Mouse (Mus musculus) layer of hippocampus, adult 9-11 months (tissue): ENCODE measurements around the gene Nenf.

Experiments
- DNase-seq: peaks from one replicate; pipeline ENCODE4 v3.0.0; 2022

The Nenf gene

DNA sequence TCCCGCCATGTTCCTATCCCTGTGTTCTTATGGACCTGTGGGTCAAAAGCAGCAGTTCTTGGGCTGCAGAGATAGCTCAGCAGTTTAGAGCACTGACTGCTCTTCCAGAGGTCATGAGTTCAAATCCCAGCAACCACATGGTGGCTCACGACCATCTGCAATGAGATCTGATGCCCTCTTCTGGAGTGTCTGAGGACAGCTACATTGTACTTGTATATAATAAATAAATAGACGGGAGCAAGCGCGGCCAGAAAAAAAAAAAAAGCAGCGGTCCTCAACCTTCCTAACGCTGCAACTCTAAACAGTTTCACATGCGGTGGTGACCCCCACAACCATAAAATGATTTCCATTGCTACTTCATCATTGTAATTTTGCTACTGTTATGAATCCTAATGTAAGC, 1.2 kb downstream of the Nenf start:
- DNase-seq: no peak

DNA sequence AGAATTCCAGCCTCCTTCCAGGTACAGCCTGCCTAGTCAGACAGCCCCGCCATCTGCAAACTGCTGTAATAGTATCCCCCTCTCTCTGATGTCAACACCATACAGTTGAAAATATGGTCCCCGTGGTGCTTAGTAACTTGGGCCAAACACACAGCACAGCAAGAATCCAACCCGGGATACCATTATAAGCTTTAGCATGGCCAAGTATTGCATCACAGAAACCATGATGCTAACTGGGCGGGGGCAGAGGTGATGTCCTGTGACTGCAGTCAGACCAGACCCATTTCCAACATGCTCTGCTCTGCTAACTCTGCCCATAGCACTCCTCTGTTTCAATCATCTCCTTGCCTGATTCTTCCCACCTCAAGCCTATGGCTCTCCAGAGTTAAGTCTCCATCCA, 4.1 kb downstream of the Nenf start:
- no peak for DNase-seq

DNA sequence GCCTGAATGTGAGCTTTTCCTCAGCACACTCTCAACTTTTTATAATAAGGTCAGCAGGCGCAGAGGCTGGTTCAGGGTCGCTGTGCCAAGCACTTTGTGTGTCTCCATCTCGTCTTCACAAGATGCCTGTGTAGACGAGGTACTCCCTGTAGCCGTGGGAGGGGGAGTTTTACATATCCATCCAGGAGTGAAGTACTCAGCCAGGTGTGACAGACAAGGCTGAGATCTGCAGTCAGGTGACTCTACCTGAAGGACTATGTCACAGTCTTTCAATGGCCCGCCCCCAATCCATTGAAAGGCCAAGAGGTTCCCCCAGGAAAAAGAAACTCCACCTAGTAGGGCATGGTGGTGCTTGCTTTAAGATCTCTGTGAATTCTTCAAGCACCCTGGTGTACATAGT, 4.8 kb downstream of the Nenf start:
- DNase-seq: no peak

DNA sequence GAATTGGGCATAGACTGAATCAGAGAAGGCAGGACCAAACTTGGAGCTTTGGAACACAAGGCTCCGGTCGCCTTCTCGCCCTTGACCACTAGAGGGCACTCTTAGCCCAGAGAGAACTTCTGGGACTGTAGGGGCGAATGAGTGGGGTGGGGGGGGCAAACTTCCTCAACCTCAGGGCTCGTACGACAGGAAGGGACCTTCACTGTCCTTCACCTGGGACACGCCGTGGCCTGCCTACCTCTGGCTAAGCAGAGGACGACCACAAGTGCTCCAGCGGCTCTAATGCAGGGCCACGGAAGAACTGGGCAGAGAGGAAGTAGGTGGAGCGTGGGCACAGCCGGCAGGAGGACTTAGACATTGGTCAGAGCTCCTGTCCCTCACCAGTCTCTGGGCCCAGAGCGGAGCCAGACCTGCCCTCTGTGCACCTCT, 5.5 kb downstream of the Nenf start:
- DNase-seq: peak; percentile 81

DNA sequence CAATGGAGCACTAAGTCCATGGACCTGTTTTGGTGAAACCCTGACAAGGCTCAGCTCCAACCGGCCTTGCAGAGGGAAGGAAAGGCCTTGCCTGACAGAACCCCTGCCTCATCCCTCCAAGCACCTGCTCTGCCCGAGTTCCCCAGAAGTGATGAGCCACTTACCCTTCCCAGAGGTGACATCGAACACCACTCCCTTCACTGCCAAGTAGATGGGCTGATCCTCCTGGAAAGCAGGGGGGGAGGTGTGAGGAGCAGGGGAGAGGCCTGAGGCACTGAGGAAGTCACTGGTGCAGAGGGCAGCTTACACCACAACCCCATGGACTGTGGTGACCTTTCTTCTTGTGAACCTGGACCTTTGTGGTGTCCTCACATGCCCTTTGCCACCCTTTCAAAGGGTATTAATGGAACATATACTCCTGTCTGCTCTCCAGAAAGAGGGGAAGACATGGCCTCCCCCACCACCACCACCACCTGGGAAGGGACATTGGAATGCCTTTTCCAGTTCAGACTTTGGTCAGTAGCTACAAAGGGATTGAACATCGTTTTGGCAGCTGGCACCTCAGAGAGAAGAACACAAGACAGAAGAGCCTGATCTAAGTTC, 6.6 kb downstream of the Nenf start:
- DNase-seq: no peak

DNA sequence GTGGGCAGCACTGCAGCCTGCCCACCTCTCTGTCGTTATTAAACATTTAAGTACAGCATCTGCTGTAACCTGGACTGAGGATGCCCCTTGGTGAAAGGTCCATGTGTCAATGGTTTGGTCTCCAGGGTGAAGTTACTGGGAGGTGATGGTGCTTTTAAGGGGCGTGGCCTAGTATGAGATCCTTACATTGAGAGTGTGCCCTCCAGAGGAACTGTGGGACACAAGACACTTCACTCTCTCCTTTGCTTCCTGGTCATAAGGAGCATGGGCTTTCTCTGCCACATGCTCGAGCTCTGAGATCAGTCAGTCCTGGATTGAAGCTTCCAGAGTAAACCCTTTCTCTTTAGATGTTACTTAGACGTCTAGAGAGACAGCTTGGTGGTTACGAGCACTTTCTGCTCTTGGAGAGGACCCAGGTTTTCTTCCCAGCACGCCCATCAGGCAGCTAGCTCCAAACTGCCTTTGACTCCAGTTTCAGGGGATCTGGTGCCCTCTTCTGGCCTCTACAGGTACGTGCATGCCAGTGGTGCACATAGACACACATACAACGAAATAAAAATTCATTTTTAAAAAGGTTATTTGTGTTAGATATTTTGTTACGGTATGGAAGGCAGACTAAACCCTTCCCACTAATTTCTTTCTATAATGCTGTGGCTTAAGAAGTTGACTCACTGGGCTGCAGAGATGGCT, 10.1 kb downstream of the Nenf start:
- no peak for DNase-seq

DNA sequence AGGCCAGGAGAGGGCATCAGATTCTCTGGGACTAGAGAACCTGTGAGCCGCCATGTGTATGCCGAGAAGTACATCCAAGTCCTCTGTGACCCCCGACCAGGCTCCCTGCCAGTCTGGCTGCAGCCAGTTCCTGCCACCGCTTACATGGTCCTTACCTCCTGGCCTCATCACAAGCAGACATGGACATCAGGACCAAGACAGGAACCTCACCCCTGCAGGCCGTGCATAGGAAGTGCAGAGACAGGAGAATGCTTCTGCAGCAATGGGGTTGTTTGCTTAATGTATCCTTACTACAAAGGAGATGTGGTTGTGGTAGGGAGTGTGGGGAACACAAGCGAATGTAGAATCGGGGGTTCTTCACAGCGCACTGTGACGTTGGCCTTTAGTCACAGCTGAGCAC, 11.7 kb downstream of the Nenf start:
- DNase-seq: no peak

DNA sequence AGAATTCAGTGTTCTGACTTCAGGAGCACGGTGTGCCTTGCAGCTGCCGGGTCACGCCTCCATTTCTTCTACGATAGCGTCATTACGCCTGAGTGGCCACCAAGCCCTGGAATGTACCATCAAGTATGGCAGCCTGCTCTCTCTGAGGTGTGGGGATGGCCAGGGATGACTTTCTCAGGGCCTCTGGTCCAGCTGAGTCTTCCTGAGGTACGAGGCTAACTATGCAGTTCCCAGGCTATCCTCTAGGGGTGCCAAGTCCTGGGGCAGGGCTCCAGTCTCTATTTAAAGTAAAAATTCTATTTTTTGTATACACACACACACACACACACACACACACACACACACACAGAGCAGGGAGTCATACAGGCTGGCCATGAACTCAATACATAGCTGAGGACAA, 12.4 kb downstream of the Nenf start:
- DNase-seq: no peak

DNA sequence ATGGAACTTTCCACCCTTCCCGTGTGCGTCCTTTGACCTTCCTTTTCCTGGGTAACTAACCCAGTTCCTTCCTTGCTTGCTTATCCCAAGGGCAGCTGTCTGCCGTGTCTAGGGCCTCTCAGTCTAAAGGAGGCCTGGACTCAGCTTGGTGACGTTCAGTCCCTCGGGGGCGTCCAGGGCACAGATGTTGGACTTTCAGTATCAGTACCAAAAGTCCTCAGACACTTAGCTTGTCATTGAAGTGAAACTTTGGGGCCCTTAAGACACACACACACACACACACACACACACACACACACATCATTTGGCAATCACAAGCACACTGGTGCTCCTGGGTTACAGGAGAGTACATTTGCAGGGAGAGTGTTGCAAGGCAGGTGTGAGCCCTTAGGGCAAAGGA, 13.8 kb downstream of the Nenf start:
- DNase-seq: no peak

DNA sequence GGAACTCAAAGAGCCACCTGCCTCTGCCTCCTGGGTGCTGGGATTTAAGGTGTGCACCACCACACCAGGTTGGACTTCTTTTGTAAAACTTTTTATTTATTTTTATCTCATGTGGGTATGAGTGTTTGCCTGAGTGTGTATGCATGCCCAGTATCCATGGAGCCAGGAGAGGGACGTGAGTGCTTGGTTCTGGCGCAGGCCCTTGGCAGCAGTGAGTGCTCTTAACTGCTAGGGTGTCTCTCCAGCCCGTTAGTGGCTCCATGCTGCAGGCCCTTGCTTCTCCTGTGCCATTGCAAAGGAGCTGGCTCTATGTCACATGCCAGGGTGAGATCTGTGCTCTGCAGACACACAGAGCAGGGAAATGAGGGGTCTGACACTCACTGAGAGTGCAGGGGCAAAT, 14.3 kb downstream of the Nenf start:
- no peak for DNase-seq

DNA sequence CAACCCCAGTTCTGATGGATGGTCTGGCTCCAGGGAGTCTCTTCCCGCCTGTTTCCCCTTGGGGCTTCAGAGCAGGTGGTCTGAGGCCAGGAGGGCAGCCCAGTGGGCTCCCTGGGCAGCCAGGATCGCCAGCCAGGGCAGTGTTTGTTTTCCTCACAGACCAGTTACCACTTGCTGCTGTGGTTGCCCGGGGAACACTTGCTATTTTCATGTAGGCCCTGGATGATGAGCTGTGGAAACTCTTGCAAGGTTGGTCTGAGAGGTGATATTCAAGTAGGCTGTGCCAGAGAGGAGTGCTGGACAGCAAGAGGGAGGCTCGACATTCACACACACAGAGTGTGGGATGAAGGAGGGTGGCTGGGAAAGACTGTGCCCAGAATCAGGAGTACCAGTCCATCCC, 16.1 kb downstream of the Nenf start:
- no peak for DNase-seq

DNA sequence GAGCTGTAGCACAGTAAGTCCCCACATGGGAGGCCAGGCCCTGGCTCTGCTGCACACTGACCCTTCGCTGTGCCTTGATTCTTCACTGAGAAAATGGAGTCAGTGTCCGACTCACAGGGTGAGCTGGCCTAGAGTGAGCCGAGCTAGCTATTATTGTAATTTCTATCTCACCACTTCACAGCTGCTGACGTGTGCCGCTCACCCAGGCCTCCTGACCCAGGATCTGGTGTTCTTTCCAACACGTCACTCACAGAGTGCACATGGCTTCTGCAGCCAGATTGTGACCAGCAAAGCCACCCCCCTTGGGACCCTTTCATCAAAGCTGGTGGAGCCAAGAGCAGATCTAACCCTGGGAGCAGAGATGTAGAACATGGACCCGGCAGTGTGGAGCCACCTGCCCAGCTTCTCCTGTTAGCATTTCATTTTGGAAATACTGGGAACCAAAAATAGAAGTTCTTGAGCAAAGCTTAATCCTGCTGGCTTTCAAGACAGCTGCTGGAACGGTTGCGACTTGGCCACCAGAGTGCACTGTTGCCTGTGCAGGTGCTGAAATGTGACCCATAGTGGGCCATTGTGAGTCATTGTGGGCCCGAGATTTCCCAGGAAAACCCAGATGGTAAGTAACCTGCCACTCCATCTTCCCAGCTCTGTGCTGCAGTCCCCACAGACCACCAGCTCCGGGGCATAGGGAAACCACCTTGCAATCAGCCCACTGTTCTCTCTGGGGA, 18.6 kb downstream of the Nenf start:
- DNase-seq: peak; percentile 34

DNA sequence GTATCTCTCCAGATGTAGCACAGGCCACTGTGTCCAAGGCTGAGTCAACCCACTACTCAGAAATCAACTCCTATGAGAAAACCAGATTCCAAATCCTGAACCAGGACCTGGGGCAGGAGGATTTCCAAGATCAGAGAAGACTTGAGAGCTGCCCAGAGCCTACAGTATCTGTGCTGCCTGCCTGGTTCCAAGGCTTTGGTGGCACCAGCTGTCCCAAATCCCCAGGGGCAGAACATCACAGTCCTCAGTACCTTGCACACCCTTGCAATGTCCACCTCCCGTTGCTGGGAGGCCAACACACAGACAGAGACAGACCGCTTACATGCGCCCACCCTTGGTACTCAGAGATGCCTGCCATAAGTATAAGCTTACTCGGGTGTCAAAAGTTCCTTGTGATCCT, 19.7 kb downstream of the Nenf start:
- DNase-seq: no peak

DNA sequence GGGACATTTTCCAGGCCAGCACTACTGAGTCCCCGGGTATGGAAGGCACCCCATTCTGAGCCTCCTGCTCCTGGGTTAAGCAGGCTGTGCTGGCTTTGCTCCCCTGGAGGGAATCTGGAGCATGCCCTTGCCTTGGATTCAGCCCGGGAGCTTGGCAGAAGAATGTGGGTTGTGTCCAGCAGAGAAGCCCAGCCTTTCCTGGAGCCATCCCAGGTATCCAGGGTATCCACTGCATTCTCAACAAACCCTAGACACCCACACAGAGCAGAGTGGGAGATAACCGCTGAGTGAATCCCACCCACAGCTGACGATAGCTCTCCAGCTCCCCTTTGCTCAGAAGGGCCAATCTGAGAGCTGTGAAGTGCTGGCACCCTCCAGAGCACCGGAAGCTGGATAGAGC, 21.5 kb downstream of the Nenf start:
- no peak for DNase-seq

DNA sequence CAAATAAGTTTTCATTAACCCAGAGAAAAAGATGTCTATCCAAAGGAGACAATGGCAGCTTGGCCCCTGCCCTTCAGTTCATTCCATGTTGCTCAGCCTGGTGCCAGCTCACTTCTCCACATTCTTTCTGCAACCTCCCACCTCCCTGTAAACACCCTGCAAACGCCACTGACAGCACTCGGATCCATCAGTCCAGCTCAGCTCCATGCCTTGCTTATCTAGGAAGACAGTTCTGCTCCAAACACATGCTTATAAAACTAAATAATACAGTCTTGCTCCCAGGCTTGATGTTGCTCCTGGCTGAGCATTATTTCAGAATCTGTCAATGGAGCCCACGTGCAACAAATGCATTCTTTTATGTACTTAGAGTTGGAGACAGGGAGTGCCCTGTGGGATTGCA, 22.2 kb downstream of the Nenf start:
- DNase-seq: no peak

DNA sequence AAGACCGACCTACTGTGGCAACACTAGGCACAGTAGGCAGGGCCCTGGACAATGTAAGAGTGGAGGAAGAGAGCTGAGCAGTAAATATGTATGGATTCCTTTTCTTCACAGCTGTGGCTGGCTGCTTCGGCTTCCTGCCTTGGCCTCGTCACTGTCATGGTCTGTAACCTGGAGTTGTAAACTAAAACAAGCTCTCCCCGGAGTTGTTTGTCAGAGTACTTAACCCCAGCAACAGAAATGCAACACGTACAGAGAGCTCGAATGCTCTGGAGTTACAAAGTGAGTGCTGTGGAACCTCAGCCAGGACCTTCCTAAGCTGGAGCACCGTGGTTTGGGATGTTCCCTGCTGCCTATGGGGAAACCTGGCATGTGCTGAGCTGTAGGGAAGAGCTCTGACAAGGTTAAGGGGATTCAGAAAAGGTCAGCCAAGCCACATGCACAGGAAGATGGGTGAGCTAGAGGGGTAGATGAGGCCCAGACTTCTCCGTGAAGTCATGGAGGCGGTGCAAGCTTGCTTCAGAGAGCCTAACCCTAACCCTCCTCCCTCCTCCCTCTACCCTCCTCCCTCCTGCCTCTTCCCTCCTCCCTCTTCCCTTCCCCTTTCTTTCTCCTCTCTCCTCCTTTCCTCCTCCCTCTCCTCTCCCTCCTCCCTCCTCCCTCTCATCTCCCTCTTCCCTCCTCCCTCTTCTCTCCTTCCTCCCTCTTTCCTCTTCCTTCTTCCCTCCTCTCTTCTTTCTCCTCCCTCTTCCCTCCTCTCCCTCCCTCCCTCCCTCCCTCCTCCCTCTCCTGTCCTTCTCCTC, 23.8 kb downstream of the Nenf start:
- DNase-seq: no peak

DNA sequence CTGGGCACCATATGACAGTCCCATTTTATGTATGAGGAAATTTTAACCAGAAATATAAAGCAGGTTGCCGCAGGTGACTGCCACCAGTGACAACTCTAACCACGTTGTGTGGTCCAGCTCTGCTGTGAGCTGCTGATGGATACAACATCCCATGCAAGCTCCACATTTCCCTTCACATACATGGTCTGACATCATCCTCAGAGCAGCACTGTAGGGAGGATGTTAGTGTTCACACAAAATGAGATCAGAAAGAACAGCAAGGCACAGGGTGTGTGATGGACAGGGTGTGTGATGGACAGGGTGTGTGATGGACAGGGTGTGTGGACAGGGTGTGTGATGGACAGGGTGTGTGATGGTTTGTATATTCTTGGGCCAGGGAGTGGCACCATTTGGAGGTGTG, 24.9 kb downstream of the Nenf start:
- no peak for DNase-seq

DNA sequence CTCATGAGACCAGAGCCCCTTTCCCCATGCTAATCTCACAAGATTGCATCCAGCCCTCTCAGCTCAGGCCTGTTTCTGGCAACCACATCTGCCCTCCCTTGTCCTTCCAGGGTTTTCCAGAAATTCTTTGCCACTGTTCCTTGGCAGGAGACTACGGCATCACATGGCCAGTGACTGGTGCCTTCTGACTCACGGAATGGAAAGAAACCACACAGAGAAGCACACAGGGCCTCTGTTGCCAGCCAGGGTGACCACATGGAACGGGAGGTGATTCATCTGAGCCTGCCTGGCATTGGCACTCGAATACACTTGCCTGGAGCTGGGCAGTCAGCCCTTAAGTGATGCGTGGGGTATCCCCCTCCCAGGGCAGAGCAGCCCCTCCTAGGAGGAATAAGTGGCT, 25.6 kb downstream of the Nenf start:
- peak; percentile 88 for DNase-seq

DNA sequence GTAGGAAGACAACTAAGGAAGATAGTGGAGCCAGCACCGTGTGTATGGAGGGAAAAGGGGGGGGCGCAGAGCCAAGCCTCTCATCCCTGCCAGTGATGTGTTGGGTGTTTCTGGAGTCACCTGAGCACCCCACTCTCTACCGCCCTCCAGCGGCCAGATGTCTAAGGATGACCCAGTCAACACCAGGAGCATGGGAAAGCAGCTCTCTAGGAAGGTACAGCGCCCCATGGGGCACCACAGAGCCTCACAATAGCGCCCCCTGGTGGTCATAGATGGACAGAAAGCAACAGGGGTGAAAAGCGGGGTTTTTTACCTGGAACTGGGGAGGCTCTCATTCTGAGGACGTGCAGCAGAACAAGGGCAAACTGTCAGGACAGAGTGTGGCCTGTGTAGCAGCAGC, 29.2 kb downstream of the Nenf start:
- peak; percentile 32 for DNase-seq

DNA sequence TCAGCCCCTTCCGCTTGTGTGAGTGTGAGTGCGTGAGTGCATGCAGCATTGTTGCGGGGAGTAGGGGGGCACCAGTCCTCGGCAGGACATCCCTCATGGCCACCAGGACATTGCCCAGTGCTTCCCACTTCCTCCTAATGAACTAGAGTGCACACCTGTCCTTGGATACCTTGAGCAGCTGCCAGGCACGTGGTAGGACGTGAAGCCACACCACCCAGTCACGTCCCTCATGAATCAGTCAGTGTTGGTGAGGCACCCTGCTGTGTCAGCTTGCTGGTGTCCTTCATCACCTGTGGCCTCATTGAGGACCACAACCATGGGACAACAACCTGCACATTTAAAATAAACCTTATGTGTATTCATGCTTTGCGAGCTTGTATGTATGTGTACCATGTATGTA, 33.5 kb downstream of the Nenf start:
- DNase-seq: no peak

DNA sequence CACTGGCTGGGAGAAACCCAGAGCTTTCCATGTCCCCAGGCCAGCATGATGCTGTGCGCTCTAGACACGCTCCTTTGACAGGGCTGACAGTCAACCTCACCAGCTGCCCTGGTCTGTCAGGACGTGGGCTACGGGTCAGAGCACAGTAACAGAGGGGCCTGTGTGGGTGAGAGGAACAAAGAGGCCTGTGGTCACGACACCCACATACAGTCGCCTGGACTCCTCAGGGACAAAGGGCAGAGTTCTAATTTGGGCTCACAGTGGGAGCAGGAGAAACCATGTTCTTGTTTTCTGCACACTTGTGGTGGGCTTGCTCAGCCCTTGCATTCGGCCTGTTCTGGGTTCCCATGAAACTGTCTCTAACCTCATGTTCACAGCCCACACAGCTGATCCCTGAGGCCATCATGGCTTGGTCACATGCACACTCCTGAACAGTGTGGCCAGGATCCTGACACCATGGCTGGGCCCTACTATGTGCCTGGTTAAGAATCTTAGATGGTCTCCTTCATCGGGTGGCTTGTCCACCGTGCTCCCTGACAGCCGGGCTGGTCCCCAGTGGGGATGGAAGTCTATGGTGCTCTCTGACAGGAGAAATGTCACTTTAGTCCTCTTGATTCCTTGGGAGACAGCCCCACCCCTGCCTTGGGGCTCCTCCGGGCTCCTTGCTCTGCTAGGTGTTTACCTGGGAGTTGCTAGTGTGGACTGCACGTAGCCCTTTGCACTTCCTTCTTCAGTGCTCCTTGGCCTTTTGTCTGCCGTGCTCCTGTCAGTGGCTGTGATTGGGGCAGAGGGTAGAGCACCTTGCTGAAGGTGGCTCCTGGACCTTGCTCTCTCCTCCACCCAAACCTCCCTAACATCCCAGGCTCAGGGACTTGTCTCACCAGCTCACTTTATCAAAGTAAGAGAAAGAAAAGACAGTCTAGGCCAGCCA, 34.6 kb downstream of the Nenf start:
- peak; percentile 67 for DNase-seq

DNA sequence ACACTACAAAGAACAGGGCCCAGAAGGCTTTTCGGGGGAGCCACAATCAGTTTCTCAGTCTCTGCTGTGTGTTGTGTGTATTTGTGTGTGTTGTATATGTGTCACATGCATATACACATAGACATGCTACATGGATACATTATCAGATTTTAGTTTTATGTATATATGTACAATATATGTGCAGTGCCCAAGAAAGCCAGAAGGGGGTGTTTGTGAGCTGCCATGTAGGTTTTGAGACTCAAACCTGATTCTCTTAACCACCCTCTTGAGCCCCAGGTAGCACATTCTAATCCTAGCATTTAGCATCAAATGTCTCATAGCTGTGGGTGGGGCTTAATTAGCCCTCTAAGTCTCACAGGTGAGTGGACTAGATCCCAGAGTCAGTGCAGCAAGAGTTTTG, 35.7 kb downstream of the Nenf start:
- DNase-seq: no peak

DNA sequence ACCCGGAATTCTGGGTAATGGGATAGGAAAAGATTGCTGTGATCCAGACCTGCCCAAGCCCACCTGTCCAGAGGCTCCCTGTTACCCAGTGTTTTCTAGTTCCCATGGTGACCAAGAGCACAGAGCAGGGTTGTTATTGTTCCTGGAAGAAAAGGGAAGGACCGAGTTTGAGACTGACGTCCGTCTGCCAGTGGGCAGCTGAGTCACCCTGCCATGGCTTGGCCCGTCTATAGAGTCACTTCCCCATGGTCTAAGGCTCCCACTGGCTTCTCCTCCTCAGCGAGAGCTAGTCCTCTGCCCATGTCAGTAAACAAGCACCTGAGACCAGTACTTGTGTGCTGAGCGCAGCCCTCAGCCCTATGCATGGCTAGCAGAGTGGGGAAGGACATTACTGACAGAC, 36.8 kb downstream of the Nenf start:
- DNase-seq: peak; percentile 71
